Mouse (Mus musculus) myocyte (in vitro differentiated cells): ENCODE data around the gene Sco1.

Experiments used
- CEBPB ChIP-seq: IDR thresholded peaks from 2 replicates; pipeline ENCODE4 v1.6.1; 2011; ENCODE audit warnings: mild to moderate bottlenecking, moderate library complexity; ENCODE audit not compliant: poor library complexity, insufficient read depth, severe bottlenecking
- E2F4 ChIP-seq: IDR thresholded peaks from one replicate; pipeline ENCODE4 v1.6.1; 2011; ENCODE audit warnings: mild to moderate bottlenecking, control low read depth, moderate library complexity; ENCODE audit not compliant: insufficient read depth
- MAX ChIP-seq: IDR thresholded peaks from one replicate; pipeline ENCODE4 v1.6.1; 2011; ENCODE audit warnings: low read depth, mild to moderate bottlenecking, control low read depth
- MYOD1 ChIP-seq, 3 experiments: IDR thresholded peaks; one replicate each; pipeline ENCODE4 v1.6.1; 2011; ENCODE audit warnings: control low read depth in 2 of 3, low read depth in 2 of 3, mild to moderate bottlenecking in 2 of 3, moderate library complexity in 1 of 3; ENCODE audit not compliant: insufficient read length in 2 of 3, control insufficient read depth in 1 of 3
- MYOG ChIP-seq, 3 experiments: IDR thresholded peaks; one replicate each; pipeline ENCODE4 v1.6.1; 2011; ENCODE audit warnings: control low read depth in 2 of 3, low read depth in 2 of 3, mild to moderate bottlenecking in 2 of 3; ENCODE audit not compliant: insufficient read length in 2 of 3, control insufficient read depth in 1 of 3, insufficient read depth in 1 of 3
- POLR2A ChIP-seq: IDR thresholded peaks from one replicate; pipeline ENCODE4 v1.6.1; 2011; ENCODE audit warnings: low read depth, mild to moderate bottlenecking, control low read depth, moderate library complexity; ENCODE audit not compliant: insufficient read length
- POLR2AphosphoS2 ChIP-seq: IDR thresholded peaks from one replicate; pipeline ENCODE4 v1.6.1; 2011; ENCODE audit warnings: low read depth, control low read depth; ENCODE audit not compliant: insufficient read length
- REST ChIP-seq: IDR thresholded peaks from one replicate; pipeline ENCODE4 v1.6.1; 2011; ENCODE audit warnings: mild to moderate bottlenecking, control low read depth, moderate library complexity; ENCODE audit not compliant: insufficient read depth, insufficient read length
- SRF ChIP-seq: IDR thresholded peaks from one replicate; pipeline ENCODE4 v1.6.1; 2011; ENCODE audit warnings: low read depth; ENCODE audit not compliant: control insufficient read depth, insufficient read length
- TCF12 ChIP-seq: IDR thresholded peaks from one replicate; pipeline ENCODE4 v1.6.1; 2011; ENCODE audit warnings: mild to moderate bottlenecking, control low read depth; ENCODE audit not compliant: poor library complexity, insufficient read depth, severe bottlenecking
- TCF3 ChIP-seq: IDR thresholded peaks from one replicate; pipeline ENCODE4 v1.6.1; 2011; ENCODE audit warnings: low read depth, control low read depth; ENCODE audit not compliant: insufficient read length
- USF1 ChIP-seq: IDR thresholded peaks from one replicate; pipeline ENCODE4 v1.6.1; 2011; ENCODE audit warnings: low read depth, mild to moderate bottlenecking, control low read depth, moderate library complexity

GRCm38 (mm10) chr11:67010430-67010829, 42.0 kb upstream of the Sco1 start:
- TF ChIP-seq MAX (no peak), USF1 (no peak), POLR2A (no peak), E2F4 (no peak), REST (no peak), MYOG (IDR thresholded peaks at IDR 0.05; ENCODE audit: control insufficient read depth in 1 of 3, insufficient read depth in 1 of 3, insufficient read length in 2 of 3, low read depth in 2 of 3) (no peak), TCF12 (no peak), POLR2AphosphoS2 (no peak), MYOD1 (IDR thresholded peaks at IDR 0.05; ENCODE audit: control insufficient read depth in 1 of 3, insufficient read length in 2 of 3, low read depth in 2 of 3) (no peak), SRF (no peak), CEBPB (no peak), TCF3 (no peak)
